Mouse (Mus musculus) spleen, adult 2 months (tissue): ENCODE measurements around the gene Zc3h12c. TPM values are rescaled to one million over a fixed set of nuclear protein-coding genes. Genes with fewer than 3 reads are reported as not detected.
A peak's percentile ranks its signal among the peaks of the same experiment; 100 is the strongest.

Experiments used
- DNase-seq, 2 experiments: peaks; one replicate each; pipeline versions ENCODE4 v3.0.0 to v3.0.0-alpha.2; 2012 to 2021; ENCODE audit warnings: low spot score in 2 of 2, low read depth in 1 of 2
- H3K27ac ChIP-seq: fragments of 200-500 bp; 2 replicates; pipeline ENCODE4 v1.5.1; 2012; ENCODE audit warnings: low read length, inconsistent platforms; ENCODE audit not compliant: insufficient read depth
- H3K27me3 ChIP-seq: fragments of 200-500 bp; 2 replicates; pipeline ENCODE4 v1.6.1; 2012; ENCODE audit warnings: mild to moderate bottlenecking, moderate library complexity, low read length, inconsistent platforms; ENCODE audit not compliant: control insufficient read depth, insufficient read depth
- H3K36me3 ChIP-seq: fragments of 200-500 bp; 2 replicates; pipeline ENCODE4 v1.6.1; 2012; ENCODE audit warnings: mild to moderate bottlenecking, low read length, inconsistent platforms; ENCODE audit not compliant: control insufficient read depth, insufficient read depth
- H3K4me1 ChIP-seq: fragments of 200-500 bp; 2 replicates; pipeline ENCODE4 v1.6.1; 2011; ENCODE audit warnings: inconsistent platforms; ENCODE audit not compliant: control insufficient read depth, insufficient read depth, insufficient read length
- H3K4me3 ChIP-seq: fragments of 200-500 bp; 2 replicates; pipeline ENCODE4 v1.5.1; 2011; ENCODE audit warnings: mild to moderate bottlenecking, inconsistent platforms; ENCODE audit not compliant: insufficient read depth, insufficient read length; ENCODE audit errors: extremely low read depth
- CTCF ChIP-seq: fragments of 200-500 bp; IDR thresholded peaks from 2 replicates; pipeline ENCODE4 v1.5.1; 2011; ENCODE audit warnings: mild to moderate bottlenecking, inconsistent platforms; ENCODE audit not compliant: insufficient read depth, insufficient read length, insufficient replicate concordance; ENCODE audit errors: extremely low read depth
- POLR2A ChIP-seq: fragments of 200-500 bp; IDR thresholded peaks from 2 replicates; pipeline ENCODE4 v1.6.1; 2011; ENCODE audit warnings: low read depth, low read length, inconsistent platforms
- WGBS: fragments of 180-500 bp; shearing (Covaris S2); methylation state at CpG from one replicate; pipeline ENCODE4 v1.1.7; 2018; 5-methylcytosine and 5-hydroxymethylcytosine counted together
- polyA plus RNA-seq: library from polyadenylated mRNA; depleted of rRNA; stranded (reverse); fragments of >200 nt; gene quantifications from 2 replicates; pipeline ENCODE4 v1.2.3, GENCODE M21; 2012

Gene Zc3h12c
- polyA plus RNA-seq, 1 experiment, result 1.4 TPM

- Histone ChIP-seq H3K4me3 (peak overlapping the region; percentile 73), H3K27ac (peak overlapping the region; percentile 61; the same call in 1 of the 2 replicates), H3K4me1 (peaks cover 10% of the 10 kb centered on the region), H3K36me3 (no peaks in the 10 kb centered on the region), H3K27me3 (peaks cover 13% of the 10 kb centered on the region)
- no peak for DNase-seq
- 36% methylated on average over 8 of the region's 8 CpGs for WGBS
- TF ChIP-seq POLR2A, result no peak
- TF ChIP-seq CTCF, result no peak
Measured at GRCm38 (mm10) chr9:52167506-52167862, 888 bp downstream of the Zc3h12c start.

GRCm38 (mm10) chr9:52167084-52167483 lies 1.3 kb downstream of the Zc3h12c start:
- no peak overlapping the region for H3K27ac ChIP-seq
- peak overlapping the region; percentile 13; the same call in 1 of the 2 replicates for H3K4me3 ChIP-seq
- WGBS, result 71% methylated on average over 3 of the region's 3 CpGs
- peaks cover 13% of the 10 kb centered on the region for H3K27me3 ChIP-seq
- TF ChIP-seq CTCF (no peak), POLR2A (no peak)
- DNase-seq, result no peak
- no peaks in the 10 kb centered on the region for H3K36me3 ChIP-seq
- H3K4me1 ChIP-seq, result peaks cover 9% of the 10 kb centered on the region

- WGBS, result 91% methylated on average over 3 of the region's 3 CpGs
- H3K4me1 ChIP-seq, result peaks cover 9% of the 10 kb centered on the region
- H3K27me3 ChIP-seq, result peaks cover 13% of the 10 kb centered on the region
- TF ChIP-seq CTCF, result no peak
- no peak overlapping the region for H3K4me3 ChIP-seq
- no peak overlapping the region for H3K27ac ChIP-seq
- no peaks in the 10 kb centered on the region for H3K36me3 ChIP-seq
- DNase-seq, result no peak
Measured at GRCm38 (mm10) chr9:52165706-52166090, 2.7 kb downstream of the Zc3h12c start.

- H3K4me3 ChIP-seq, result no peak overlapping the region
Measured at GRCm38 (mm10) chr9:52165076-52165705, 3.2 kb downstream of the Zc3h12c start.

GRCm38 (mm10) chr9:52160512-52160911 lies 7.9 kb downstream of the Zc3h12c start:
- TF ChIP-seq CTCF (no peak), POLR2A (no peak)

More at GRCm38 (mm10) chr9:52165076-52165705, 3.2 kb downstream of the Zc3h12c start:
- DNase-seq, result no peak
- H3K27me3 ChIP-seq, result peaks cover 13% of the 10 kb centered on the region
- TF ChIP-seq CTCF, result no peak
- no peak for TF ChIP-seq POLR2A
- H3K36me3 ChIP-seq, result no peaks in the 10 kb centered on the region
- no peak overlapping the region for H3K27ac ChIP-seq
- 91% methylated on average over 13 of the region's 13 CpGs for WGBS
- H3K4me1 ChIP-seq, result peaks cover 9% of the 10 kb centered on the region

GRCm38 (mm10) chr9:52158561-52158960 lies 9.8 kb downstream of the Zc3h12c start:
- no peak overlapping the region for H3K27ac ChIP-seq
- 84% methylated on average over 1 of the region's 1 CpGs for WGBS
- TF ChIP-seq POLR2A (no peak), CTCF (no peak)
- H3K27me3 ChIP-seq, result no peaks in the 10 kb centered on the region
- no peak for DNase-seq
- no peak overlapping the region for H3K4me3 ChIP-seq
- H3K4me1 ChIP-seq, result no peaks in the 10 kb centered on the region
- H3K36me3 ChIP-seq, result no peaks in the 10 kb centered on the region

More at GRCm38 (mm10) chr9:52160512-52160911, 7.9 kb downstream of the Zc3h12c start:
- H3K4me3 ChIP-seq, result no peak overlapping the region
- H3K36me3 ChIP-seq, result no peaks in the 10 kb centered on the region
- no peaks in the 10 kb centered on the region for H3K27me3 ChIP-seq
- DNase-seq, result no peak
- no peak overlapping the region for H3K27ac ChIP-seq
- 83% methylated on average over 1 of the region's 1 CpGs for WGBS
- no peaks in the 10 kb centered on the region for H3K4me1 ChIP-seq

GRCm38 (mm10) chr9:52155417-52155816 lies 13.0 kb downstream of the Zc3h12c start:
- no peaks in the 10 kb centered on the region for H3K4me1 ChIP-seq
- DNase-seq, result no peak
- H3K36me3 ChIP-seq, result no peaks in the 10 kb centered on the region
- WGBS, result 84% methylated on average over 4 of the region's 4 CpGs
- no peak overlapping the region for H3K4me3 ChIP-seq
- TF ChIP-seq CTCF (no peak), POLR2A (no peak)
- no peaks in the 10 kb centered on the region for H3K27me3 ChIP-seq
- H3K27ac ChIP-seq, result no peak overlapping the region
